Mouse (Mus musculus): ENCODE results near the gene Insrr.

Gene Insrr

GRCm38 (mm10) chr3:87796736-87797334, at the start of gene Insrr:
Gene Insrr, plus strand, starts transcription at chr3:87796951.
- DNase-seq (ENCODE audit: low read depth, low spot score) = no peak

GRCm38 (mm10) chr3:87748431-87748830, 48.3 kb upstream of the Insrr start, which contains the start of gene Lrrc71:
Gene Lrrc71, minus strand, starts transcription at chr3:87748625.
- DNase-seq (ENCODE audit: low read depth, low spot score) = no peak

GRCm38 (mm10) chr3:87749036-87749435, 47.7 kb upstream of the Insrr start:
- DNase-seq (ENCODE audit: low read depth, low spot score) = peak; percentile 33

- no peak for DNase-seq (ENCODE audit: low read depth, low spot score)
Observed at GRCm38 (mm10) chr3:87749977-87750376, 46.8 kb upstream of the Insrr start.

GRCm38 (mm10) chr3:87752567-87752966, 44.2 kb upstream of the Insrr start:
- DNase-seq (ENCODE audit: low read depth, low spot score) = no peak

GRCm38 (mm10) chr3:87753829-87754228, 42.9 kb upstream of the Insrr start:
- no peak for DNase-seq (ENCODE audit: low read depth, low spot score)

GRCm38 (mm10) chr3:87755964-87756363, 40.8 kb upstream of the Insrr start:
- peak; percentile 73 for DNase-seq (ENCODE audit: low read depth, low spot score)

- no peak for DNase-seq (ENCODE audit: low read depth, low spot score)
Observed at GRCm38 (mm10) chr3:87756488-87756887, 40.3 kb upstream of the Insrr start.

GRCm38 (mm10) chr3:87758641-87759040, 38.1 kb upstream of the Insrr start:
- DNase-seq (ENCODE audit: low read depth, low spot score) = no peak

- DNase-seq (ENCODE audit: low read depth, low spot score) = peak; percentile 25
Observed at GRCm38 (mm10) chr3:87761408-87762375, 35.1 kb upstream of the Insrr start.

- no peak for DNase-seq (ENCODE audit: low read depth, low spot score)
Observed at GRCm38 (mm10) chr3:87763202-87763601, 33.5 kb upstream of the Insrr start.

- peak; percentile 49 for DNase-seq (ENCODE audit: low read depth, low spot score)
Observed at GRCm38 (mm10) chr3:87763683-87764289, 33.0 kb upstream of the Insrr start.

GRCm38 (mm10) chr3:87764506-87764905, 32.2 kb upstream of the Insrr start:
- DNase-seq (ENCODE audit: low read depth, low spot score) = no peak

- DNase-seq (ENCODE audit: low read depth, low spot score) = peak; percentile 53
Observed at GRCm38 (mm10) chr3:87765091-87765490, 31.7 kb upstream of the Insrr start.

- no peak for DNase-seq (ENCODE audit: low read depth, low spot score)
Observed at GRCm38 (mm10) chr3:87765631-87766283, 31.0 kb upstream of the Insrr start.

GRCm38 (mm10) chr3:87766284-87766667, 30.5 kb upstream of the Insrr start:
- no peak for DNase-seq (ENCODE audit: low read depth, low spot score)

- DNase-seq (ENCODE audit: low read depth, low spot score) = no peak
Observed at GRCm38 (mm10) chr3:87767764-87768163, 29.0 kb upstream of the Insrr start.

- no peak for DNase-seq (ENCODE audit: low read depth, low spot score)
Observed at GRCm38 (mm10) chr3:87768431-87768830, 28.3 kb upstream of the Insrr start.

- peak; percentile 83 for DNase-seq (ENCODE audit: low read depth, low spot score)
Observed at GRCm38 (mm10) chr3:87768844-87769243, 27.9 kb upstream of the Insrr start.

- DNase-seq (ENCODE audit: low read depth, low spot score) = no peak
Observed at GRCm38 (mm10) chr3:87769506-87769905, 27.2 kb upstream of the Insrr start.

GRCm38 (mm10) chr3:87770280-87770679, 26.5 kb upstream of the Insrr start:
- DNase-seq (ENCODE audit: low read depth, low spot score) = peak; percentile 80

- DNase-seq (ENCODE audit: low read depth, low spot score) = no peak
Observed at GRCm38 (mm10) chr3:87771088-87771487, 25.7 kb upstream of the Insrr start.
